Mouse (Mus musculus): ENCODE measurements around the gene Kcnk1. TPM values are rescaled to one million over a fixed set of nuclear protein-coding genes. Genes with fewer than 3 reads are reported as not detected.

Gene Kcnk1
- polyA plus RNA-seq, 1 experiment, result not detected

DNA sequence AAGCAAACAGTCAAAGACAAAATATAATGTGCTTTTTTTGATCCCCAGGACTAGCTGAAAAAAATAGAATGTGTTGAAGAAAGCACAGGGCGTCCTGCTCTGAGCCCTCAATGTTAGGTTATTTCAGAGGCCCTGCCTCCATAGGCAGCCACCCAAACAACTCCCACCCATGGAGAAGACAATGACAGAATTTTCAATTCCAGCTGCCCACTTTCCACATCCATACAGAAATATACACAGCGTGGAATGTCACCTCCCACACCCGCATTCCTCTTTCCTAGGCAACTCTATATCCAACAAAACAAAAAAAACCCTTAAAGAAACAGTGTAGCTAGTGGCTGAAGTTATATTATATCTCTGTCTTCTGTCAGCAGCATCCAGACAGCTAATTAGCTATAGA, 23.6 kb upstream of the Kcnk1 start:
- no peak for TF ChIP-seq MYOG (IDR thresholded peaks at IDR 0.05; ENCODE audit: control insufficient read depth, extremely low read depth, insufficient read length)
- TF ChIP-seq CTCF (IDR thresholded peaks at IDR 0.05; ENCODE audit: control insufficient read depth, insufficient read depth, insufficient read length), result no peak
- no peaks in the 10 kb centered on the region for H3K27me3 ChIP-seq (ENCODE audit: control insufficient read depth, insufficient read depth, insufficient read length)
- H3K79me3 ChIP-seq (ENCODE audit: low read depth), result no peaks in the 10 kb centered on the region
- H3K79me2 ChIP-seq (ENCODE audit: control insufficient read depth, insufficient read depth), result no peaks in the 10 kb centered on the region
- H3ac ChIP-seq (ENCODE audit: control insufficient read depth, insufficient read length, low read depth), result no peak overlapping the region
- H3K4me3 ChIP-seq (ENCODE audit: insufficient read depth, poor library complexity, severe bottlenecking), result no peak overlapping the region
- no peaks in the 10 kb centered on the region for H3K36me3 ChIP-seq (ENCODE audit: control insufficient read depth, insufficient read depth)

DNA sequence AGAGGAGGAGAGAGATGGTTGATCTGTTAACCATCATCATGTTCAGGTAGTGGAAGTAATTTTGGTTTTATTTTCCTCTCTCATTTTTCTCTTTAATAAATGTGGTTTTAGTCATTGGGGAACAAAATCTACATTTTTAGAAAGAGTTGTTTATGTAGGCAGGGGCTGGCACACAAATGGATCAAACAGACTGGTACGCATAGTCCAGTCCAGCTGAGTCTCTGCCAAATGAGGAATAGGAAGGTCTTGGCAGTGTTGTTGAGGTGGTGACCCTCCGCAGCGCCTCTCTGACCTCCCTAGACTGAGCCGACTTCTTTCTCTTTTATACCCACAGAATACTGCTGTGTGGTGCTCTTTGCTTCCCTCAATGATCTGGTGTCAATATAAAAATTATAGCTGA, 19.0 kb upstream of the Kcnk1 start:
- H3K79me2 ChIP-seq (ENCODE audit: control insufficient read depth, insufficient read depth), result no peaks in the 10 kb centered on the region
- H3K4me3 ChIP-seq (ENCODE audit: insufficient read depth, poor library complexity, severe bottlenecking), result no peak overlapping the region
- H3K36me3 ChIP-seq (ENCODE audit: control insufficient read depth, insufficient read depth), result no peaks in the 10 kb centered on the region
- H3K27me3 ChIP-seq (ENCODE audit: control insufficient read depth, insufficient read depth, insufficient read length), result no peaks in the 10 kb centered on the region
- no peak for TF ChIP-seq FOSL1 (IDR thresholded peaks at IDR 0.05; ENCODE audit: insufficient read depth, low read length, poor library complexity, severe bottlenecking)
- no peak for TF ChIP-seq USF1 (IDR thresholded peaks at IDR 0.05; ENCODE audit: low read depth)
- no peak for TF ChIP-seq MYOD1 (IDR thresholded peaks at IDR 0.05; ENCODE audit: control insufficient read depth, insufficient read length, low read depth)
- TF ChIP-seq CEBPB (IDR thresholded peaks at IDR 0.05; ENCODE audit: low read depth), result no peak
- TF ChIP-seq MYOG (IDR thresholded peaks at IDR 0.05; ENCODE audit: control insufficient read depth, extremely low read depth, insufficient read length), result no peak
- TF ChIP-seq MAX (IDR thresholded peaks at IDR 0.05), result no peak
- TF ChIP-seq CTCF (IDR thresholded peaks at IDR 0.05; ENCODE audit: control insufficient read depth, insufficient read depth, insufficient read length), result no peak
- no peak overlapping the region for H3ac ChIP-seq (ENCODE audit: control insufficient read depth, insufficient read length, low read depth)
- no peaks in the 10 kb centered on the region for H3K79me3 ChIP-seq (ENCODE audit: low read depth)

DNA sequence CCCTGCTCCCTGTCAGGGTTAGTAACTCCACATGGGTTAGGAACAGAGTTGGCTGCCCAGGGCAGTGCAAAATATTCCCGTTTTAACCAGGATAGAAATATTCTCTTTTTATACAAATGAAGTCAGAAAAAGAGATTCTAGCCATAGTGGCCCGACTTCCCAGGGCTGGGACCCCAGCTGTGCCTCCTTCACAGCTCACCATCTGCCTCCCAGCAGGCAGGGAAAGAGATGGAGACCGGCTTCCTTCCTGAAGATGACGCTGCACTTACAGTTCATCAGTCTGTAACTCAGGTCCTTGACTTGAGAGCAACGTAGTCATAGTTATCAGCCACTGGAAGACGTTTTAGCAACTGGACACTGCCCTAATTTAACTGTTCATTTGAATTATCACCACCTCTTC, 14.1 kb upstream of the Kcnk1 start:
- Histone ChIP-seq H3K79me2 (ENCODE audit: control insufficient read depth, insufficient read depth) (no peaks in the 10 kb centered on the region), H3K79me3 (ENCODE audit: low read depth) (no peaks in the 10 kb centered on the region), H3K4me3 (ENCODE audit: insufficient read depth, poor library complexity, severe bottlenecking) (no peak overlapping the region), H3K27me3 (ENCODE audit: control insufficient read depth, insufficient read depth, insufficient read length) (no peaks in the 10 kb centered on the region), H3ac (ENCODE audit: control insufficient read depth, insufficient read length, low read depth) (no peak overlapping the region), H3K36me3 (ENCODE audit: control insufficient read depth, insufficient read depth) (no peaks in the 10 kb centered on the region)
- TF ChIP-seq CEBPB (IDR thresholded peaks at IDR 0.05; ENCODE audit: low read depth), result no peak
- TF ChIP-seq USF1 (IDR thresholded peaks at IDR 0.05; ENCODE audit: low read depth), result no peak
- no peak for TF ChIP-seq MYOG (IDR thresholded peaks at IDR 0.05; ENCODE audit: control insufficient read depth, extremely low read depth, insufficient read length)

DNA sequence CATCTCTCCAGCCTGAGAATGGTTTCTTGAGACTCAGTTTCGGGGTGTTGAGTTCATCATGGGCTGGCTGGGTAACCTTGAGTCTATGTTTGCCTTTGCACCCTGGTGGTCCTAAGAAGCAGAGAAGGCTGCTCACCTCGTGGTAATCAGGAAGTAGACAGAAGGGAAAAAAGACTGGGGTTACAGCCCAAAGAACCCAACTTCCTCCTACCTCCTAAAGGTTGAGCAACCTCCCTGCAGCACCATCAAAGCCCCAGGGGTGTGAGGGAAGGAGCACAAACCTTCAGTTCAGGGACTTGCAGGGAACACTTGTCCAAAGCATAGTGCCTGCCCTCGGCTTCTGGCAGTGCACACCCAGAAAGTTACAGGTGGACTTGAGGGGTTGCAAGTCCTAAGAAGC, 11.5 kb upstream of the Kcnk1 start:
- Histone ChIP-seq H3K79me2 (ENCODE audit: control insufficient read depth, insufficient read depth) (no peaks in the 10 kb centered on the region), H3K27me3 (ENCODE audit: control insufficient read depth, insufficient read depth, insufficient read length) (no peaks in the 10 kb centered on the region), H3ac (ENCODE audit: control insufficient read depth, insufficient read length, low read depth) (no peak overlapping the region), H3K4me3 (ENCODE audit: insufficient read depth, poor library complexity, severe bottlenecking) (no peak overlapping the region), H3K36me3 (ENCODE audit: control insufficient read depth, insufficient read depth) (no peaks in the 10 kb centered on the region), H3K79me3 (ENCODE audit: low read depth) (no peaks in the 10 kb centered on the region)
- TF ChIP-seq CTCF (IDR thresholded peaks at IDR 0.05; ENCODE audit: control insufficient read depth, insufficient read depth, insufficient read length) (no peak), MAX (IDR thresholded peaks at IDR 0.05) (no peak), CEBPB (IDR thresholded peaks at IDR 0.05; ENCODE audit: low read depth) (no peak), USF1 (IDR thresholded peaks at IDR 0.05; ENCODE audit: low read depth) (no peak), MYOG (IDR thresholded peaks at IDR 0.05; ENCODE audit: control insufficient read depth, extremely low read depth, insufficient read length) (no peak), MYOD1 (IDR thresholded peaks at IDR 0.05; ENCODE audit: control insufficient read depth, insufficient read length, low read depth) (no peak), FOSL1 (IDR thresholded peaks at IDR 0.05; ENCODE audit: insufficient read depth, low read length, poor library complexity, severe bottlenecking) (no peak)

DNA sequence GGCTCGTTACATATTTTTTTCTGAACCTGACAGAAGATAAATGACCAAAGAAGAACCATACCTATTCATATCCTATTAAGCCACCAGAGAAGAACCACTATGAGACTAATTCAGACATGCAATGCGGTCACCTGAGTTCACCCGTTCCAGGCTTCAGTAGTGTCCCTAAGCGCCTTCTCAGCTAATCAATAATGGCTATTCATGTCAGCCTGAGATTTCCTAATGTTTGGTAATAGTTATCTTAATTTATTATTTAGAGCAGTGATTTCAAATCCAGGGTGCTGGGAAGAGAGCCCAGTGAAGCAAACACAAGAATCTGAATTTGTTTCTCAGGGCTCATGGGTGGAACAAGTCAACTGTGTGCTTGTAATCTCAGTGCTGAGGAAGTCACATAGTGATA, 10.8 kb upstream of the Kcnk1 start:
- no peaks in the 10 kb centered on the region for H3K27me3 ChIP-seq (ENCODE audit: control insufficient read depth, insufficient read depth, insufficient read length)
- H3K79me3 ChIP-seq (ENCODE audit: low read depth), result no peaks in the 10 kb centered on the region
- H3K4me3 ChIP-seq (ENCODE audit: insufficient read depth, poor library complexity, severe bottlenecking), result no peak overlapping the region
- TF ChIP-seq CTCF (IDR thresholded peaks at IDR 0.05; ENCODE audit: control insufficient read depth, insufficient read depth, insufficient read length) (no peak), MYOG (IDR thresholded peaks at IDR 0.05; ENCODE audit: control insufficient read depth, extremely low read depth, insufficient read length) (no peak), USF1 (IDR thresholded peaks at IDR 0.05; ENCODE audit: low read depth) (no peak), FOSL1 (IDR thresholded peaks at IDR 0.05; ENCODE audit: insufficient read depth, low read length, poor library complexity, severe bottlenecking) (no peak), MYOD1 (IDR thresholded peaks at IDR 0.05; ENCODE audit: control insufficient read depth, insufficient read length, low read depth) (no peak), MAX (IDR thresholded peaks at IDR 0.05) (no peak), CEBPB (IDR thresholded peaks at IDR 0.05; ENCODE audit: low read depth) (no peak)
- no peaks in the 10 kb centered on the region for H3K79me2 ChIP-seq (ENCODE audit: control insufficient read depth, insufficient read depth)
- no peak overlapping the region for H3ac ChIP-seq (ENCODE audit: control insufficient read depth, insufficient read length, low read depth)
- H3K36me3 ChIP-seq (ENCODE audit: control insufficient read depth, insufficient read depth), result no peaks in the 10 kb centered on the region

DNA sequence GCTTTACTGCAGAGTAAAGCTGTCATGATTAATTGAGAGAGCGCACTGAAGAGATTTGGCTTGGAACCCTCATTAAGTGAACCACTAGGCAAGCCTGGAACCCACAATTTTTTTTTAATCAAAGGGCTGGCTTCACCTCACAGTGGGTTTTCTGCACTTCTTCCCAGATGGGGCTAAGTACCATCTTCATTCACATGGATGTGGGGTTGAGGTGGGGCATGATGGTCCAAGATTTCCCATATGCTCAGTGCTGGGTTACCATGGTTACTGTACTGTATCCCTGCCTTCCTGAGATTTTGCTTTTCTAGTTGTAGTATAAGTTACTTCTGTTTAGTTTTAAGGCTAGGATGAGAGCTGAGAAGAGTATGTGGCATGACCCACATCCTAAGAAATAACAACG, 9.6 kb upstream of the Kcnk1 start:
- no peak for TF ChIP-seq USF1 (IDR thresholded peaks at IDR 0.05; ENCODE audit: low read depth)
- TF ChIP-seq CEBPB (IDR thresholded peaks at IDR 0.05; ENCODE audit: low read depth), result no peak
- TF ChIP-seq MAX (IDR thresholded peaks at IDR 0.05), result no peak
- no peak for TF ChIP-seq CTCF (IDR thresholded peaks at IDR 0.05; ENCODE audit: control insufficient read depth, insufficient read depth, insufficient read length)
- no peak for TF ChIP-seq MYOG (IDR thresholded peaks at IDR 0.05; ENCODE audit: control insufficient read depth, extremely low read depth, insufficient read length)
- no peak for TF ChIP-seq MYOD1 (IDR thresholded peaks at IDR 0.05; ENCODE audit: control insufficient read depth, insufficient read length, low read depth)
- TF ChIP-seq FOSL1 (IDR thresholded peaks at IDR 0.05; ENCODE audit: insufficient read depth, low read length, poor library complexity, severe bottlenecking), result no peak
- peaks cover 4% of the 10 kb centered on the region for H3K27me3 ChIP-seq (ENCODE audit: control insufficient read depth, insufficient read depth, insufficient read length)
- no peak overlapping the region for H3ac ChIP-seq (ENCODE audit: control insufficient read depth, insufficient read length, low read depth)
- H3K79me2 ChIP-seq (ENCODE audit: control insufficient read depth, insufficient read depth), result no peaks in the 10 kb centered on the region
- no peak overlapping the region for H3K4me3 ChIP-seq (ENCODE audit: insufficient read depth, poor library complexity, severe bottlenecking)
- H3K36me3 ChIP-seq (ENCODE audit: control insufficient read depth, insufficient read depth), result no peaks in the 10 kb centered on the region
- H3K79me3 ChIP-seq (ENCODE audit: low read depth), result no peaks in the 10 kb centered on the region

All from C2C12 (cell line).